Mouse (Mus musculus) ES-E14 (cell line): ENCODE measurements around the gene Lims1.

Source experiments
- CHD2 ChIP-seq: IDR thresholded peaks from 2 replicates; pipeline ENCODE4 v1.6.1; 2014; ENCODE audit warnings: mild to moderate bottlenecking, low read depth, low read length, inconsistent platforms
- ZC3H11A ChIP-seq: IDR thresholded peaks from 2 replicates; pipeline ENCODE4 v1.6.1; 2012; ENCODE audit warnings: low read depth, mild to moderate bottlenecking, inconsistent platforms, low read length, borderline replicate concordance
- ZNF384 ChIP-seq: IDR thresholded peaks from 2 replicates; pipeline ENCODE4 v1.6.1; 2012; ENCODE audit warnings: low read depth, low read length, inconsistent platforms

DNA sequence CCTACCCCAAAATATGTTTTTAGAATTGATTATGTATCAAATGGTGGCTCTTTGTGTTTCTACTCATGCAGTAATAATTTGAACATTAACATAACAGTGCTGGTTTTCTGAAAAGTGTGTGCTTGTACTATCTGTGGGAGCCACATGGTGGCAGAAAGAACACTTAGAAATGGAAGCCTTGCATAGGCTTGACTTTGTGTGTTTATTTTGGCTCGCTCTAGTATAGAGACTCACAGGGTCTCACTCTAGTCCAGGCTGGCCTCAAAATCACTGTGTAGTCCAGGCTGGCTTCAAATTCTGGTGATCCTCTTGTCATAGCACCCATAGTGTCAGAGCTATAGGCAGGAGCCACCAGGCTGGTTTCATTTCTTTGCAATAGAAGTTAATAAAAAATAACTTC is 39.5 kb downstream of the Lims1 start:
- TF ChIP-seq ZC3H11A: no peak
- TF ChIP-seq CHD2: no peak
- TF ChIP-seq ZNF384: no peak
